Mouse (Mus musculus): ENCODE data around the gene Hist1h2bf. TPM values are rescaled to one million over a fixed set of nuclear protein-coding genes. Genes with fewer than 3 reads are reported as not detected.

The Hist1h2bf gene
- polyA plus RNA-seq, 1 experiment from 2014 or later, result 4.8 TPM

DNA sequence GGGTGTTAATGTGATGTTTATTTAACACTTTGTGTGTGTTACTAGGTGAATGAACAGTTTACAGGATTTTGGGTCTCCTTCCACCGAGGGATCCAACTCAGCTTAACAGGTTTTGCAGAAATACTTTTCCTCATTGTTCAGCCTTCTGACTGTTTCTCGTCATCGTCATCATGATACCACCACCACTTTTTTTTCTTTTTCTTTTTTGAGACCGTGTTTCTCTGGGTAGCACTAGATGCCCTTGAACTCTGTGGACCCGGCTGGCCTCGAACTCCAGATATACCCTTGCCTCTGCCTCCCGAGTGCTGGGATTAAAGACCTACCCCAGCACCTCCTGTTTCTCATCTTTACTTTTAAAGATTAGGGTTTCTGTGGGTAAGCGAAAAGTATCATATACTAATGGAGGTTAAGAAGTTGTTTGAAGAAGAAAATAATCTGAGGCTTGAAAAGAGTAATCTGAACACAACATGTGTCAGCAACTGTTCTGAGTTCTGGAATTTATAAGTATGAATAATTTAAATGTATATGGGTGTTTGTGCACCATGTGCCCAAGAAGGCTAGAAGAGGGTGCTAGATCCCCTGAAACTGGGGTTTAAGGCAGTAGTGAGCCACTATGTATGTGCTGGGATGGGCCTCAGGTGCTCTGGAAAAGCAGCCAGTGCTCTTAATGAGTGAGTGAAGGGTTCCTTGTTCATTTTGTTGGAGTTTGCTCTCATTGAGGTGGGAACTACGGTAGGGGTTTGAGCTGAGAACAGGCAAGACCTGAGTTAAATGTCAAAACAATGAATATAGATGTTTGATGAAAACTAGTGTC is 41.5 kb downstream of the Hist1h2bf start:
- Histone ChIP-seq H3K4me1 (peaks cover 35% of the 10 kb centered on the region), H3K9me3 (no peaks in the 10 kb centered on the region), H3K27me3 (replicated peaks; ENCODE audit: low read depth, poor library complexity, severe bottlenecking) (no peaks in the 10 kb centered on the region), H3K4me3 (peak overlapping the region; percentile 60), H3K36me3 (replicated peaks) (no peaks in the 10 kb centered on the region), H3K27ac (replicated peaks) (peak overlapping the region; percentile 94)
- WGBS, result 26% methylated on average over 9 of the region's 9 CpGs
- DNase-seq (ENCODE audit: low spot score), result peak; percentile 53

DNA sequence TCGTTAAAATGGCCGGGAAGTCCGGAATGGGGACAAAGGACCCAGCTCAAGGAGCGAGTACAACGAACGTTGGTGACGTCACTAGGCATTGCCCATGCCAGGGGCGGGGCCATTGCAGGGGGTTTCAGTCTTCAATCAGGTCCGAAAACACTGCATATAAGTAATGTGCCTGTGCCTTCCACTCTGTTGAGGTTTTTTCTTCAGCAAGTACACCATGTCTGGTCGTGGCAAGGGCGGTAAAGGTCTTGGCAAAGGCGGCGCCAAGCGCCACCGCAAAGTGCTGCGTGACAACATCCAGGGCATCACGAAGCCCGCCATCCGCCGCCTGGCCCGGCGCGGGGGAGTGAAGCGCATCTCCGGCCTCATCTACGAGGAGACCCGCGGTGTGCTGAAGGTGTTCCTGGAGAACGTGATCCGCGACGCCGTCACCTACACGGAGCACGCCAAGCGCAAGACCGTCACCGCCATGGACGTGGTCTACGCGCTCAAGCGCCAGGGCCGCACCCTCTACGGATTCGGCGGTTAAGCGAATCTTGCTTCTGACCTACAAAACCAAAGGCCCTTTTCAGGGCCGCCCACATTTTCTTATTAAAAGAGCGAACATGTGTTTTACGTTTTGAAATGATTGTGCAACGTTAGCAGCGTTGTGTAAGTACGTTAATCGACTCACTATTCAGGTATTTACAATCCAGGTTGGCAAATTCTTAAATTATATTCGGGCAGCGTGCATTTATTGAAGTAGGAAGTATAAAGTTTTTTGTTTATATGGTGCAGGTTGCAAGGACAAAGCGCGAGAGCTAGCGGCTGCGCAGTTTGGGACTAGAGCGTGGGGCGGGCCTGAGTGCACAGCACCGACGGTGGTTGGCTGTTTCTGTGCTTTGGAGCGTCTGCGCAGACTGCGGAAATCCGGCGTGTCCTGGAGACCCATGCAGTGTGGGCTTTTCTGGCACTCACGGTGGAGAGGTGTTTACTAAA is 42.8 kb downstream of the Hist1h2bf start, which contains the start of gene Hist1h4h:
Gene Hist1h4h (plus strand): TSS at position 150 of the 975 bp plus-strand sequence.
- no peaks in the 10 kb centered on the region for H3K9me3 ChIP-seq
- no peaks in the 10 kb centered on the region for H3K27me3 ChIP-seq (replicated peaks; ENCODE audit: low read depth, poor library complexity, severe bottlenecking)
- under 1% methylated on average over 67 of the region's 70 CpGs for WGBS
- H3K27ac ChIP-seq (replicated peaks), result peak within 1 kb of the TSS; percentile 94
- no peaks in the 10 kb centered on the region for H3K36me3 ChIP-seq (replicated peaks)
- peaks cover 31% of the 10 kb centered on the region for H3K4me1 ChIP-seq
- peak; percentile 95 for DNase-seq (ENCODE audit: low spot score)
- peak within 1 kb of the TSS; percentile 60 for H3K4me3 ChIP-seq

DNA sequence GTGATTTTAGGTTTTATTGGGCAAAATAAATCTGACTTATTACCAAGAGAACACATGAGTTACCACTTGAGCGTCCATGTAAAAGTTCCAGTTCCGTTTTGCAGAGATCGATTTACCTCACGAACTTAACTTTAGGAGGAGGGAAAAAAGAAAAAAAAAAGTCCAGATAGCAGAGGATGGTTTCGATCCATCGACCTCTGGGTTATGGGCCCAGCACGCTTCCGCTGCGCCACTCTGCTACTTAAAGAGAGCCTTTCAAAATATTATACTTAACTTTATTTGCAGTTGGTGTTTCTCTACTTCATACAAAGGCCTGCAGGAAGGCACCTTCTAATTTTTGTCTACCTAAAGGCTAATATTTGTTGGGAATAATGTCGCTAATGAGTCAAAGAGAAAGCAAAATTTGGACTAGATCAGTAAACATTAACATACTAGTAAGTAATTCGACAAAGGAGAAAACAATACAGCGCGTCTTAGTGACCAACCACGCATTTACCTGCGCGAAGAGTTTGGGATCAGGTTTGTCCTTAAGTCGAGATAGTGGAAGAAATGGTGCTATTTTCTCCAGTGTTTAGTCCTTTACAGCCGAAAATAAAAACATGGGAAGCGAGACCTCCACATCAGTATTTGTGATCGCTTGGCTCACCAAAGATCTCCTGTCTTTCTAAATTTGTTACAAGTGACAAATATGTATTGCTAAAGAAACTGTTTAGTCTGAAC is 43.7 kb downstream of the Hist1h2bf start:
- Histone ChIP-seq H3K9me3 (no peaks in the 10 kb centered on the region), H3K36me3 (replicated peaks) (no peaks in the 10 kb centered on the region), H3K4me3 (peak overlapping the region; percentile 60), H3K4me1 (peaks cover 34% of the 10 kb centered on the region), H3K27ac (replicated peaks) (peak overlapping the region; percentile 94), H3K27me3 (replicated peaks; ENCODE audit: low read depth, poor library complexity, severe bottlenecking) (no peaks in the 10 kb centered on the region)
- WGBS, result under 1% methylated on average over 20 of the region's 20 CpGs
- peak; percentile 66 for DNase-seq (ENCODE audit: low spot score)

DNA sequence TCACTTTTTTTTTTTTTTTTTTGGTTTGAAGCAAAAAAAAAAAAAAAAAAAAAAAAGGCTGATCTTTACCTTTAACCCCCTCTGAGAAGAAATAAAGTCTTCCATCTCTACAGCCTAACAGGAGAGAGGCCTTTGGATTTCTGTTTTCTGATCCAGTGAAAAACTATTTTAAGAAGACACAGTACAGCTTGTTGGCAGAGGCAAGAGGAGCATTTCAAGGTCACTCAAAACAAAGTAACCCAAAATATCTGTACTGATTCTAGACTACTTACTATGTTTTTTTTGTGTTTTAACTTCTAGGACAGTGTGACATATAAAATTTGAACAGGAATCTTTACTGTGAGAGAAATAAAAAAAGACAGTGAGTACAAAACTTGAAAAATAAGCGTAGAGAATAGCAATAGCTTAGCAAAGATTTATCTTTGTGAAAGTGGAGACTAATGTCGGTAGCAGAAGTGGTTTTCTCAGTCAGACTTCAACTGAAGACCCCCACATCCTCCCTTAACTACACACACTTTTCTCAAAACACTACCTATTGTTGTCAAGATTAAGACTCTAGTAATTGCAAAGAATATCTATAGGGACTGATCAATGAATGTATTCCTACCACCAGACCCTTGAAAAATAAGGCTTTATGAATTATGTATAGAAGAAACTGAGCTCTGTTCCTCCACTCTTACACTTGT is 44.4 kb downstream of the Hist1h2bf start:
- WGBS, result 49% methylated on average over 2 of the region's 2 CpGs
- Histone ChIP-seq H3K27ac (replicated peaks) (peak overlapping the region; percentile 94), H3K9me3 (no peaks in the 10 kb centered on the region), H3K4me1 (peaks cover 37% of the 10 kb centered on the region), H3K27me3 (replicated peaks; ENCODE audit: low read depth, poor library complexity, severe bottlenecking) (no peaks in the 10 kb centered on the region), H3K4me3 (peak overlapping the region; percentile 60), H3K36me3 (replicated peaks) (no peaks in the 10 kb centered on the region)
- no peak for DNase-seq (ENCODE audit: low spot score)

DNA sequence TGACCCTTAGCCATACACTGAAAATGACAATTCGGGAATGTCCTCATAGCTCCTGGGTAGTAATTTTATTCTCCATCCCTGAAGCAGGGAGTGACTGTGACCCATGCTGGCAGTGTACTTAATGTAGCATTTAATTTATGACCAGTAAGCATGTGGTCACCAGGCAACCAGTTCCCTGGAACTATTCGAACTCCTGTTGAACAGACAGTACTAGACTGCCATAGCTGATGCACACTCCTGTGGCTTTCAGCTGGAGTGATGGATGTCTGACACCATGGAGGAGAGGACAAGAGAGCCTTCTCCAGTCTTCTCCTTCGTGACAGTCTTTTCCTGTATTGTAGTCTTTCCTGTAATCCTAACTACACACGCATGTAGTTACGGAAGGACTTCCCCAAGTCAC is 45.0 kb downstream of the Hist1h2bf start:
- peaks cover 38% of the 10 kb centered on the region for H3K4me1 ChIP-seq
- H3K4me3 ChIP-seq, result peak overlapping the region; percentile 60; the same call in 1 of the 2 replicates
- H3K27ac ChIP-seq (replicated peaks), result no peak overlapping the region; the same call in 1 of the 2 replicates
- WGBS, result 86% methylated on average over 5 of the region's 5 CpGs
- no peaks in the 10 kb centered on the region for H3K27me3 ChIP-seq (replicated peaks; ENCODE audit: low read depth, poor library complexity, severe bottlenecking)
- no peaks in the 10 kb centered on the region for H3K9me3 ChIP-seq
- no peak for DNase-seq (ENCODE audit: low spot score)
- H3K36me3 ChIP-seq (replicated peaks), result no peaks in the 10 kb centered on the region

DNA sequence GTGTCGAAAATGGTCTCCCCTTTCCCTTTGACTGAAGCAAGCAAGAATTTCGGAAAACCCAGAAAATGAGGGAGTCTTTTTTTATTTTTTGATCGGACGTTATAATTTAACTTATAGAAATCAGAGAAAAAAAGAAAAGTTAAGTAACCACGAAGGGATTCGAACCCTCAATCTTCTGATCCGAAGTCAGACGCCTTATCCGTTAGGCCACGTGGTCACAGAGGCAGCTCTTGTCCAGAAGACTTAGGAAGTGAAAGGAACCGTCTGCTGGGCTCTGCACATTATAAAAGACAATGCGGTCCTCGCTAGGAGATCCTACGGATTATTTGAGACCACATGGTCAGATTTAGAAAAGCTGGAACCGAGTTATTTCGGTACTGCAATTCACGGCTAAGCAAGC is 47.7 kb downstream of the Hist1h2bf start:
- peak; percentile 89 for DNase-seq (ENCODE audit: low spot score)
- under 1% methylated on average over 17 of the region's 17 CpGs for WGBS
- Histone ChIP-seq H3K27ac (replicated peaks) (peak overlapping the region; percentile 83), H3K27me3 (replicated peaks; ENCODE audit: low read depth, poor library complexity, severe bottlenecking) (no peaks in the 10 kb centered on the region), H3K4me1 (peaks cover 28% of the 10 kb centered on the region), H3K9me3 (no peaks in the 10 kb centered on the region), H3K36me3 (replicated peaks) (no peaks in the 10 kb centered on the region), H3K4me3 (peak overlapping the region; percentile 57)

DNA sequence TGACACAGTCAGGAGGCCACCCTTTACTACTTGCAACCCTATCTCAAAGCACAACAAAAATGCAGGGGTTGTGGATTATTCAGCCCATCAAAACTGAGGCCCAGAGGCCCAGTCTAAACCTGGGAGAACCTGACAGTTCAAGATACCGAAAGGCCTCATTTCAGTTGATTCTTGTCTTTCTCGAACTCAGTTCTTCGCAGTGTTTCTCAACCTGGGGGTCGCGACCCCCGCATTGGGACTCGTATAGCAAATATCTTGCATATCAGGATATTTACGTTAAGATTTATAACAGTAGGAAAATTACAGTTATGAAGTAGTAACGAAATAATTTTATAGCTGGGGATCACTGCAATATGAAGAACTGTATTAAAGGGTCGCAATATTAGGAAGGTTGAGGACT is 48.1 kb downstream of the Hist1h2bf start:
- H3K27me3 ChIP-seq (replicated peaks; ENCODE audit: low read depth, poor library complexity, severe bottlenecking), result no peaks in the 10 kb centered on the region
- under 1% methylated on average over 10 of the region's 10 CpGs for WGBS
- H3K9me3 ChIP-seq, result no peaks in the 10 kb centered on the region
- peak; percentile 66 for DNase-seq (ENCODE audit: low spot score)
- 0 out of 2 replicates have a peak overlapping the region, but pooled peaks have one; percentile 83 for H3K27ac ChIP-seq (replicated peaks)
- H3K4me3 ChIP-seq, result peak overlapping the region; percentile 57
- H3K36me3 ChIP-seq (replicated peaks), result no peaks in the 10 kb centered on the region
- H3K4me1 ChIP-seq, result peaks cover 29% of the 10 kb centered on the region

DNA sequence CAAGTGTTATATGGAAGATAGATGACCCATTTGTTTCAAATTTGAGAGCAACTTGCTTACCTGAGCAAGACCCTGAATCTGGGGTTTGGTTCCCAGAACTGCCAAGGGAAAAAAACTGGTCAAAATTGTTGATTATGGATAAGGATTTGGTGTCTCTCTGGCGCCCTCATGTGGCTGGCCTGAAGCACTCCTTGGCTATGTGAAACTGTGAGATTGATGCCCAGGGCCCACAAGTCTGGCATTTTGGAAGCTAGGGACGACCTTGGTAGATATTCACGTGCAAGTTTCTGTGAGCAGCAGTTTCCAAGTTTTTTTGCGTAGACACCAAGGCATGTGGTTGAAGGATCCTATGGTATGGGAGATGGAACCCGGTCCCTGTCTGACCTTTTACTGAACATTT is 49.3 kb downstream of the Hist1h2bf start:
- H3K27me3 ChIP-seq (replicated peaks; ENCODE audit: low read depth, poor library complexity, severe bottlenecking), result no peaks in the 10 kb centered on the region
- no peaks in the 10 kb centered on the region for H3K9me3 ChIP-seq
- 8% methylated on average over 5 of the region's 5 CpGs for WGBS
- peak; percentile 89 for DNase-seq (ENCODE audit: low spot score)
- H3K4me1 ChIP-seq, result peaks cover 34% of the 10 kb centered on the region
- no peaks in the 10 kb centered on the region for H3K36me3 ChIP-seq (replicated peaks)
- H3K4me3 ChIP-seq, result peak overlapping the region; percentile 37
- no peak overlapping the region for H3K27ac ChIP-seq (replicated peaks)

DNA sequence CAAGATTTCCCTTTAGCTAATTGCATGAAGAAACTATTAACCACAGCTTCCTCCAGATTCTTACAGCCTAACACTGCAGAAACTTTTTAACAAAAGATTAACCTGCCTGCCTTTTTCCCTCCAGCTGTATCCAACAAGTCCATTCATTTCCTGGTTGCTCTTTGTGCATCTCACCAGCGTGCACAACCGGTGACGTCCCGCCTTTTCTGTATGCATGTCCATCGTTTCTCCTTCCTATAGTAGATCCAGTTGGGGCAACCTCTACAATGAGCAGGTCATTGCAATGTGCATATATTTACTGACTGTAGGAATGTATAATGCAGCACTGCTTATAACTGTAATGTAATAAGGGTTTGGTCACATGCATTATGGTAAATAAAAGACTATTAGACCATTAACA is 50.0 kb downstream of the Hist1h2bf start:
- Histone ChIP-seq H3K4me3 (no peak overlapping the region), H3K36me3 (replicated peaks) (no peaks in the 10 kb centered on the region), H3K27me3 (replicated peaks; ENCODE audit: low read depth, poor library complexity, severe bottlenecking) (no peaks in the 10 kb centered on the region), H3K27ac (replicated peaks) (no peak overlapping the region), H3K4me1 (peaks cover 28% of the 10 kb centered on the region), H3K9me3 (no peaks in the 10 kb centered on the region)
- 59% methylated on average over 5 of the region's 5 CpGs for WGBS
- no peak for DNase-seq (ENCODE audit: low spot score)
